Mouse (Mus musculus): Measurements from ENCODE around the gene Grik3.

- TF ChIP-seq CTCF (conservative IDR thresholded peaks at IDR 0.05; ENCODE audit: insufficient read depth, insufficient read length, low read depth, low read length) (no peak), POLR2A (IDR thresholded peaks at IDR 0.05; ENCODE audit: low read depth, low read length) (no peak)
Observed at GRCm38 (mm10) chr4:125565711-125566439, 75.4 kb downstream of the Grik3 start.
